In the genomic region with DNA sequence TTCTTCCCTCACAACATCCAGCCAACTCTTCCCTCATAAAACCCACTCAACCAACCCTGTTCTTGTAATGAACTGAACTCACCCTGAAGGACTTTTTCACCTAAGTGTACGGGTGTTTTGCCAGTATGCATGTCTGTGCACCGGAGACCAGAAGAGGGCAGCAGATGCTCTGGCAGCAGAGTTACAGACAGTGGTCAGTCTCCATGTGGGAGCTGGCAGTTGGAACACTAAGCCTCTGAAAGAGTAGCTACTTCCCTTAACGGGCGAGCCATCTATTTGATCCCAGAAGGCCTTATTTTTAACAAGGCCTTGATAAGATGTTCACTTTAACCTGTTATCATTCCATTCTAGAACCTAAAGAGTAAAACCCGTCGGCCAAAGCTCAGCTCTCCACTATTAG, we compare ENCODE assay signal across 7 mouse cellular contexts. TPM values are rescaled to one million over a fixed set of nuclear protein-coding genes. Genes with fewer than 3 reads are reported as not detected.
A peak's percentile ranks its signal among the peaks of the same experiment; 100 is the strongest.
DNase-seq lines count a peak whose midpoint lies in the region; ATAC-seq and TF ChIP-seq lines count a peak whose summit lies in the region.

No protein-coding gene starts in this region.

- no peak overlapping the region for H3K9ac ChIP-seq in intestine, postnatal 0 days (ENCODE audit: low read depth, low read length)

- H3K36me3 ChIP-seq in spleen, adult 2 months (ENCODE audit: control insufficient read depth, insufficient read depth, low read length) = peaks cover 36% of the 10 kb centered on the region
- peaks cover 47% of the 10 kb centered on the region for H3K36me3 ChIP-seq in intestine, postnatal 0 days (ENCODE audit: control insufficient read depth, insufficient read depth)

- H3K27ac ChIP-seq in spleen, adult 2 months (ENCODE audit: insufficient read depth, low read length) = no peak overlapping the region
- H3K27ac ChIP-seq in intestine, postnatal 0 days (ENCODE audit: low read depth, low read length) = no peak overlapping the region; the same call in 1 of the 2 replicates

- no peaks in the 10 kb centered on the region for H3K9me3 ChIP-seq in intestine, postnatal 0 days (ENCODE audit: control insufficient read depth)

- no peak overlapping the region for H3K4me2 ChIP-seq in intestine, postnatal 0 days (replicated peaks; ENCODE audit: low read depth)

- no peaks in the 10 kb centered on the region; the same call in 1 of the 2 replicates for H3K4me1 ChIP-seq in spleen, adult 2 months (ENCODE audit: control insufficient read depth, insufficient read depth, insufficient read length)
- no peaks in the 10 kb centered on the region for H3K4me1 ChIP-seq in intestine, postnatal 0 days (replicated peaks; ENCODE audit: control insufficient read depth, insufficient read depth, low read length)

- peak; percentile 41; the same call in 1 of the 2 replicates for TF ChIP-seq CTCF in spleen, adult 2 months (IDR thresholded peaks at IDR 0.05; ENCODE audit: extremely low read depth, insufficient read depth, insufficient read length, insufficient replicate concordance)
- peak; percentile 85 for TF ChIP-seq CTCF in intestine, postnatal 0 days (IDR thresholded peaks at IDR 0.05; ENCODE audit: low read depth)

- no peak overlapping the region for H3K4me3 ChIP-seq in spleen, adult 2 months (ENCODE audit: extremely low read depth, insufficient read depth, insufficient read length)
- H3K4me3 ChIP-seq in intestine, postnatal 0 days (ENCODE audit: low read depth, low read length) = no peak overlapping the region

- DNase-seq in spleen, adult 2 months (ENCODE audit: low read depth in 1 of 2, low spot score in 2 of 2) = no peak
- DNase-seq in spleen, adult 12 weeks (ENCODE audit: low spot score) = no peak
- peak; percentile 69 for DNase-seq in adrenal gland, postnatal 14 days
- peak; percentile 48 for DNase-seq in fibroblast of lung, adult 2 months (ENCODE audit: low read depth)
- peak; percentile 17 to 48 for DNase-seq in lung, adult 18-20 months
- DNase-seq in retina, embryonic 14.5 days (ENCODE audit: low spot score) = peak; percentile 66

- ATAC-seq in intestine, postnatal 0 days = 0 out of 2 replicates have a peak, but pooled peaks have one; percentile 42

- H3K27me3 ChIP-seq in spleen, adult 2 months (ENCODE audit: control insufficient read depth, insufficient read depth, low read length) = no peaks in the 10 kb centered on the region
- H3K27me3 ChIP-seq in intestine, postnatal 0 days (replicated peaks; ENCODE audit: control insufficient read depth, insufficient read depth, low read length) = no peaks in the 10 kb centered on the region

- WGBS in spleen, adult 2 months = 69% methylated on average over 6 of the region's 6 CpGs
- 61% methylated on average over 6 of the region's 6 CpGs for WGBS in intestine, postnatal 0 days

- TF ChIP-seq POLR2A in spleen, adult 2 months (IDR thresholded peaks at IDR 0.05; ENCODE audit: low read depth, low read length) = no peak

RNA-seq across cellular contexts. Expression of gene Msh4, which starts 1.4 kb away (rescaled TPM):
- 0.02 and 0.04 TPM in 2 replicates for polyA plus RNA-seq in spleen, adult 2 months (2012; rRNA removed)
- 0.22 and 0.23 TPM in 2 replicates for total RNA-seq in adrenal gland, postnatal 14 days (2021)
- polyA plus RNA-seq in intestine, postnatal 0 days (2015; fragmentation: Nextera tagmentation; extraction: Ambion mirVana) = 0.04 and 0.05 TPM in 2 replicates

RNA-seq across cellular contexts. Expression of gene Rabggtb, which starts 8.2 kb away (rescaled TPM):
- 26.2 and 28.2 TPM in 2 replicates for polyA plus RNA-seq in spleen, adult 2 months (2012; rRNA removed)
- total RNA-seq in adrenal gland, postnatal 14 days (2021) = 99.2 and 102 TPM in 2 replicates
- polyA plus RNA-seq in intestine, postnatal 0 days (2015; fragmentation: Nextera tagmentation; extraction: Ambion mirVana) = 36.3 and 36.7 TPM in 2 replicates

RNA-seq across cellular contexts. Expression of gene Acadm, which starts 39.8 kb away (rescaled TPM):
- polyA plus RNA-seq in spleen, adult 2 months (2012; rRNA removed) = 14.9 and 15.4 TPM in 2 replicates
- 1,143 and 1,198 TPM in 2 replicates for total RNA-seq in adrenal gland, postnatal 14 days (2021)
- polyA plus RNA-seq in intestine, postnatal 0 days (2015; fragmentation: Nextera tagmentation; extraction: Ambion mirVana) = 148 and 153 TPM in 2 replicates

Comparison
In these comparisons a context has a peak if more than half of its experiments do, and no peak if none do; other contexts are left out.
1. DNase-seq: peak in adrenal gland, postnatal 14 days (single experiment), fibroblast of lung, adult 2 months (single experiment), lung, adult 18-20 months (2 of 2) and retina, embryonic 14.5 days (single experiment); none in spleen, adult 2 months (0 of 2) and spleen, adult 12 weeks (single experiment).